Mouse (Mus musculus) stomach, postnatal 0 days (tissue): ENCODE data around the gene Slc39a8. TPM values are rescaled to one million over a fixed set of nuclear protein-coding genes. Genes with fewer than 3 reads are reported as not detected.
A peak's percentile ranks its signal among the peaks of the same experiment; 100 is the strongest.

Source experiments
- ATAC-seq: fragments of 200-750 bp; cut with Nextera tagmentation; 2 replicates; pipeline ENCODE4 v1.8.0; 2017; ENCODE audit not compliant: low FRiP score, low TSS enrichment
- DNase-seq: peaks from one replicate; pipeline ENCODE4 v3.0.0-alpha.2; 2016; ENCODE audit warnings: low spot score
- H3K27ac ChIP-seq: fragments of 300-500 bp; sonication (generic); replicated peaks from 2 replicates; pipeline ENCODE4 v1.5.1; 2014; ENCODE audit warnings: mild to moderate bottlenecking, control low read depth
- H3K27me3 ChIP-seq: fragments of 300-500 bp; sonication (generic); 2 replicates; pipeline ENCODE4 v1.6.1; 2014; ENCODE audit warnings: low read length; ENCODE audit not compliant: control insufficient read depth, insufficient read depth
- H3K36me3 ChIP-seq: fragments of 300-500 bp; sonication (generic); 2 replicates; pipeline ENCODE4 v1.6.1; 2014; ENCODE audit warnings: low read length, mixed read lengths; ENCODE audit not compliant: control insufficient read depth, insufficient read depth
- H3K4me1 ChIP-seq: fragments of 300-500 bp; sonication (generic); replicated peaks from 2 replicates; pipeline ENCODE4 v1.6.1; 2014; ENCODE audit warnings: antibody characterized with exemption; ENCODE audit not compliant: control insufficient read depth, insufficient read depth
- H3K4me2 ChIP-seq: fragments of 300-500 bp; sonication (generic); replicated peaks from 2 replicates; pipeline ENCODE4 v1.6.1; 2014; ENCODE audit warnings: low read depth, mild to moderate bottlenecking, control low read depth, moderate library complexity
- H3K4me3 ChIP-seq: fragments of 300-500 bp; sonication (generic); 2 replicates; pipeline ENCODE4 v1.5.1; 2014; ENCODE audit warnings: low read depth, low read length, control low read depth
- H3K9ac ChIP-seq: fragments of 300-500 bp; sonication (generic); 2 replicates; pipeline ENCODE4 v1.6.1; 2014; ENCODE audit warnings: mild to moderate bottlenecking, low read length, control low read depth, mixed read lengths
- H3K9me3 ChIP-seq: fragments of 300-500 bp; sonication (generic); 2 replicates; pipeline ENCODE4 v1.6.1; 2016; ENCODE audit warnings: low read length; ENCODE audit not compliant: control insufficient read depth
- CTCF ChIP-seq: IDR thresholded peaks from 2 replicates; pipeline ENCODE4 v1.5.1; 2016; ENCODE audit warnings: antibody characterized with exemption, low read depth, mild to moderate bottlenecking, moderate library complexity
- EP300 ChIP-seq: optimal IDR thresholded peaks from 2 replicates; pipeline ENCODE3; 2016; ENCODE audit warnings: antibody characterized with exemption
- WGBS: fragments of 180-500 bp; shearing (Covaris S2); extraction: QIAGEN DNeasy Blood & Tissue Kit; methylation state at CpG from one replicate; pipeline ENCODE4 v1.1.7; 2014; 5-methylcytosine and 5-hydroxymethylcytosine counted together
- polyA plus RNA-seq: library from polyadenylated mRNA; unstranded; fragments of >200 nt; fragmentation: Nextera tagmentation; extraction: Ambion mirVana; gene quantifications from 2 replicates; pipeline ENCODE4 v1.2.1, GENCODE M21; 2015

The Slc39a8 gene
- polyA plus RNA-seq, 1 experiment from 2014 or later, result 3.6 TPM

DNA sequence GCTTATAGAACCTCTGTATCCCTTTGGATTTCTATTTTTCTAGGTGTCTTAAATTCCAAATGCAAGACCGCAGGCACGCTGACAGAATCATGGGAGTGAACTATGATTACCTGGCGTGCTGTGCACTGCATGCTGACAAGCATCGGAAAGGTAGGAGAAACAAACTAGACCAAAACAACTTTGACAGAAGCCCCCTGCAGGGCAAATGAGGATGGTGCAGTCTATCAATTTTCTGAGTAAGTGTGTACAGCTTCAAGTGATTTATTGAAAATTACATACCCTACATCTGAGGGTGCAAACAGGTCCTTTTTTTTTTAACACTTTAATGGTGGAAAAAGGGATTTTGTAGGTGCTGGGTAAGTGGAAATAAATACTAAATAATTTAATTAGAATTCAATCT lies 103.1 kb downstream of the Slc39a8 start:
- 79% methylated on average over 4 of the region's 4 CpGs for WGBS
- TF ChIP-seq CTCF (peak; percentile 48), EP300 (no peak)
- Histone ChIP-seq H3K9me3 (no peaks in the 10 kb centered on the region), H3K36me3 (no peaks in the 10 kb centered on the region), H3K4me2 (no peak overlapping the region), H3K27me3 (no peaks in the 10 kb centered on the region), H3K9ac (no peak overlapping the region), H3K27ac (no peak overlapping the region), H3K4me3 (no peak overlapping the region), H3K4me1 (no peaks in the 10 kb centered on the region)
- DNase-seq (no peak), ATAC-seq (no peak)

- WGBS, result 36% methylated on average over 2 of the region's 2 CpGs
- Histone ChIP-seq H3K9me3 (no peaks in the 10 kb centered on the region), H3K36me3 (no peaks in the 10 kb centered on the region), H3K4me3 (no peak overlapping the region), H3K4me2 (no peak overlapping the region), H3K9ac (no peak overlapping the region), H3K4me1 (no peaks in the 10 kb centered on the region), H3K27me3 (no peaks in the 10 kb centered on the region), H3K27ac (no peak overlapping the region)
- TF ChIP-seq CTCF (no peak), EP300 (no peak)
- DNase-seq, result no peak
- ATAC-seq, result peak; percentile 65; the same call in 1 of the 2 replicates
Measured at GRCm38 (mm10) chr3:135937455-135937854, 112.4 kb downstream of the Slc39a8 start.

Other genes starting within 250 kb of the Slc39a8 start
- gene Nfkb1, start 133.7 kb upstream of the Slc39a8 start, polyA plus RNA-seq, result 13.7 and 16.7 TPM in 2 replicates